Mouse (Mus musculus): ENCODE data around the gene Zfp644.
A peak's percentile ranks its signal among the peaks of the same experiment; 100 is the strongest.

The Zfp644 gene

DNA sequence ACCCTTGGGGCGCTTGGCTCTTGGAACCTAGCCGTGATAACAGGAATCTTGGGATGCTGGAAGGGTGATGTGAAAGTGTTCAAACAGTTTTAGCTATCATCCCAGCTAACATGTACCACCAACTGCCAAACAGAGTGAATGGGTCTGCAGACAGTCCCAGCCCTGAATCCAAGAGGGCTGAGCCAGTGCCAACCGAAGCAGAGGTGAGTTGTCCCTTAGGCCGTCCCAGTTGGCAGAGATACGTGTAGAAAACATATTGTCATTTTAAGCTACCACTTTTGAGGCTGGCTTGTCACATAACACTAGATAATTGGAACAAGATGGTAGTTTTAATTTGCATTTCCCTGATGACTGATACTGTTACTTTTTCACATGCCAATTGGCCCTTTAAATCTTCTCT lies 106.4 kb downstream of the Zfp644 start:
- DNase-seq: no peak

DNA sequence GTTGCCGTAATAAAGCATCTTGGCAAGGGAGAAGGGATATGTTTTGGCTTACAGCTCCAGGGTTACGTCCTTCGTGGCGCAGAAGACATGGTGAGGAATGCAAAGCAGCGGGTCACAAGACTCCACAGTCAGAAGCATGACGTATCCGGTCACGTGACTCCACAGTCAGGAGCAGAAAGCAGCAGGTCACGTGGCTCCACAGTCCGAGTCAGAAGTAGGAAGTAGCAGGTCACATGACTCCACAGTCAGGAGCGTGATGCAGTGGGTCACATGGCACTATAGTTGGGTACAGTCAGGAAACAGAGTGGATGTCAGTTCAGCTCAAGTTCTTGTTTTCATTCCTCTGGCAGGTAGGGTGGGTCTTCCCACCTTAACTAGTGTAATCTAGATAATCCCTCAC lies 107.4 kb downstream of the Zfp644 start:
- DNase-seq: no peak

DNA sequence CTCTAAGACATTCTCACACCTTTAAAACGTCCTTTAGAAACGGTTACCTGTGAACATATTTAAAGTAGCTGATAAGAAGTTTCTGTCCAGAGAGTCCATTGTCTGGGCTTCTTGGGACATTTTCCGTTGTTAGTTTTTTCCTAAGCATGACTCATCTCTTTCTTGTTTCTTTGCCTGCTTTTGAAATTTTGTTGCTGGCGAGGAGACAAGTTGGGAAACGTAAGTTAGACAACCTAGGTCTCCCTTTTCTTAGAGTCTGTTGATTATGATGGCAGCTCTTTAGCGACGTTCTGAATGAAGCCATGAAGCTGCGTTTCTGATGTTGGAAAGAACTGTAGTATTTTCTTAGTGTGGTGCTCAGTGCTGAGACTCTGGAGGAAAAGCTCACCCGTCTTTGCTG lies 108.1 kb downstream of the Zfp644 start:
- DNase-seq: no peak

DNA sequence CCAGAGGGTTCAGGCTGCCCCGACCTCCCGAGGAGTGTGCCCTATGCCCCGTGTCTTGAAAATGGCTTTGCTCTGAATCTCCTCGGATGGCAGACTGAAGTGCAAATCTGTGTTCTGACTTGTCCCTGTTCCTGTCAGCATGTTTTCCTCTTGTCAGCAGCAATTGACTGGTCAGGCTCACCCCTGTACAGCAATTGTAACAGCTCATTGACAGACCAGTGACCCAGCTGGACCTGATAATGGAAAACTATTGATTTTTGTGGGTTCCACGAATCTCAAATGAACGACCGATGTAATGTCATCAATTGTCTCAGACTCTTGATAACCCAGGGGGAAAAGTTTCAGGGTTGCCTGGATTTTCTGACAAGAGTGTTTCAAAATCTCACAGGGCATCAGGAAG lies 116.1 kb downstream of the Zfp644 start:
- no peak for DNase-seq

DNA sequence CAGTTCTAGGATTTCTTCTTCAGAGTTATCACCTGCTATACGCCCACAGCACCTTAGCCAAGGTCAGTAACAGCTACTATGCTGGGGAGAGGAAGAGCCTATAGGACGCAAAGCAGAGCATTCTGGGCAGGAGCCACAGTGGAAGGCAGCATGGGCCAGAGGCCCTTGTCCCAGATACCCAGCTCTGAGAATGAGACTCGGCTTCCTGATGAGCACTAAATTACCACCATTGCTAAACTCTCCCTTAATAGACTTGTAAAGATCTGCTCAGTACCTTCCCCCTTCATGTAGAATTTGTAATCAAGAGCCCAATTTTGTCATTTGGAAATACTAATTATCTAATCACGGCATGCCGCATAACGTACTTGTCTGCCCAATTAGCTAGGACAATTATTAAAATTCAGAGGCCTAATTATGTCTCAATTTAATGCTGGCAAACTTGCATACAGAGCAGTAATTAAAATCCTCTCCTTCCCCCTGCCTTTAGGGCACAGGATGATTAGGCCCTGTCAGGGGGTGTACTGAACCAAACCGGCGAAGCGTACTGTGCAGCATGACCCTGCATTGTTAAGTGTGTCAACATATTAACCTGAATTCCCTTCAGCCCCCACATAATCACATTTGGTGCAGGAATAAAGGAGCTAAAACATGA lies 119.7 kb downstream of the Zfp644 start:
- DNase-seq: no peak

DNA sequence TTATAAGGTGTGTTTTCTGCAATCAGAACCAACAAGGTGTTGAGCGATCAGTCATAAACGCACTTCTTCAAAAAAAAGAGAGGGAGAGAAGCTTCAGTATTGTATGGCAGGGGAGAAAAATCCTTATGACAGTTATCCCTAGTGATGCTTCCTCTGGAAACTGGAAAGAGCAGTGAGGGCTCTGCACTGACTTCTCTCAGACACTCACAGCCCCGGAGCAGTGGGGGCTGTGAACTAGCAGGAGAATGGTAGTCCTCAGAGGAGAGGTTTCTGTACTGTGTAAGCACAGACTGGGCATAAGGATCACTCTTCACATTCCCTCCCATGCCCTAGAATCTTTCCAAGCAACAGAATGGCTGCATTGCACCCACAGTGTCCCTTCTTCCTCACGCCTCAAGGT lies 122.0 kb downstream of the Zfp644 start:
- peak in 1 of 2 experiments; percentile 19 for DNase-seq

DNA sequence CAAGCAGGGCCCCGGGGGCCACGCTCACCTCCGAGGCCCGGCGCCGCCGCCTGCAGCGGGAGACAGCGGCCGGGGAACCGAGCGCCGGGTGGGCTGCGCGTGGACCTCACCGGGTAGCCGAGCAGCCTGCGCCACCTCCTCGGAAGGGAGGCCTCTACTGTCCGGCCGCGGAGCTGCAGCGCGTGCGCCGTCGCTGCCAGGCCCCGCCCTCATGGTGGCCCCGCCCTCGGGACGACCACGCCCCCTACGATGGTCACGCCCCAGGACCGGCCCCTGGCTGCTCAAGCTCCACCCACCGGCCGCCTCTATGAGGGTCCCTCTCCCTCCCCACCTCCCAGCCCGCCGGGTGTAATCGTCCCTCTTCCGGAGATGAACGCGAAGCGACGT lies 122.5 kb downstream of the Zfp644 start:
- DNase-seq: peak; percentile 97 to 98

DNA sequence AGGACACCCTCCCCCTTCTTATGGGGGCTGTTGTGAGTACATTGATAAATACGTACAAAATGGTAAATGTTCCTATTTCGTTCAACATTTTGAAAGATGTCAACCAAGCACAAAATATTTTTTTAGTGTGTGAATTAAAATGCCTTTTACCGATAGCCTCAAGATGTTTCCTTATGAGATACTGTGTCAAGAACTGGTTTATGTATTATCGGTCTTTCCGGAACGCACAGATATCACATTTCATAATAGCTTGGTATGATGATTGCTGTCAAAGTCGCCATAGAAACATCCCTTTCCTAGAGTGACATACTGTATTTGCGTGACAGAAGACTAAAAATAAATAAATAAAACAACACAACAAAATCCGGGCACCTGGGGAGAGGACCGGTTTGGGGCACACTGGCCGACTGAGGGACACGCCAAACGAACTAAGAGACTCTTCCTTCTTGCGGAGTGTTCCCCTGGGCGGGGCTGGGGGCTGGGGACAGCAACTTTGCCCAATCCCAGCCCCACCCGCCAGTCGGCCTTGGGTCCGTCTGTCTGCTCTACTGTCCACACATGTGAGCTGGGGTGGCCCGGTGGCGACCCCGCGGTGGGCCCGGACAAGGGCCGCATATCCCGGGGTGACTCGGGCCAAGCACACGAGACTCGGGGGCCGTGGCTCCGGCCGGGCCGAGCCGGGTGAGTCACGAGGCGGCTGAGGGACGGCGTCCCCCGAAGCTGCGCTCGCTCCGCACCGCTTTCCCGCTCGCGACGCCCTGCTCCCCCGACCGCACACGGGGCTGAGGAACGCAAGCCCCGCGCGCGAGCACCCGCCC lies 123.1 kb downstream of the Zfp644 start:
- DNase-seq: peak in 1 of 2 experiments; percentile 69

Measured in cerebellum, postnatal 10 days (tissue).